Mouse (Mus musculus): ENCODE data around the gene Pdzd7.

DNA sequence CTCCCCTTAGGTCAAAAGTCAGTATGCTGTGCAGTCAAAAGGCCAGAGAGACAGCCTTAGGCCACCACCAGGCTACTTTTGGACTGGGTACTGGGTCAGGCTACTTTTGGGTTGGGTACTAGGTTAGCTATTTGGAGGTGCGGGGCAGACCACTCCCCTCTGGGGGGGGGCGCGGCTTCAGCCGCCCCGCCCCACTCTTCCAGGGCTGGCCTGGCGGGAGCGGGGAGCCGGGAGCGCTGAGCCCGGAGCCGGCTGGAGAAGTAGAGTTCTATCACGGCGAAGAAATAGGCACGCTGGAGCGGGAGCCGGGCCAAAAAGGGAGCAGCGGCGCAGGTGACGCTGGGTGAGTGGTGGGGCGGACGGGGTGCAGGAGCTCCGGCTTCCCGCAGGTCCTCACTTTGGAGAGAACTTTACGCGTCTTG, 30.5 kb downstream of the Pdzd7 start:
- TF ChIP-seq CTCF (IDR thresholded peaks at IDR 0.05; ENCODE audit: low read depth) (no peak), EP300 (IDR thresholded peaks at IDR 0.05; ENCODE audit: low read depth) (no peak)
